Mouse (Mus musculus) bone marrow, adult 2 months (tissue): ENCODE results near the gene Ift81.

Experiments
- CTCF ChIP-seq: fragments of 200-500 bp; IDR thresholded peaks from 2 replicates; pipeline ENCODE4 v1.5.1; 2011; ENCODE audit warnings: low read length, control low read depth; ENCODE audit not compliant: control insufficient read depth, insufficient read depth
- POLR2A ChIP-seq: fragments of 200-500 bp; IDR thresholded peaks from 2 replicates; pipeline ENCODE4 v1.6.1; 2011; ENCODE audit warnings: low read depth, mild to moderate bottlenecking, control low read depth, low read length, borderline replicate concordance; ENCODE audit not compliant: control insufficient read depth

DNA sequence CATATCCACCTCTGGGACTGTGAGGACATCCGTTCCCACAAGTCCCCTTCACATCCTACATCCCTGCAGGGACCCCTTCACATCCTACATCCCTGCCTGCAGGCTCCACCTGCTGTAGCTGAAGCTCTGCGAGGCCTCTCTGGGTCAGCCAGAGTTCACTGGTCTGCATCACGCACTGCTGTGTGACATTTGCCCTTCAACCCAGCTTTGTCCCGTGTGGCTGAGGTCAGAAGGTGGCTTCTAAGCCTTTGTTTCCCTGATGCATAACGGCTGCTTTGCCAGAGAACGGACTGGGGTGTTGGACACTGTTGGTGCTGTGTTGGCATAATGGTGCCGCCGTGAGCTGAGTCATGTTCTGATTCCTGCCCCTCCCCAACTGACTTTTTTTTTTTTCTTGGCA is 96.1 kb downstream of the Ift81 start:
- no peak for TF ChIP-seq CTCF
- TF ChIP-seq POLR2A = no peak
